Mouse (Mus musculus) forebrain, embryonic 14.5 days (tissue): ENCODE results near the gene Jak2. TPM values are rescaled to one million over a fixed set of nuclear protein-coding genes. Genes with fewer than 3 reads are reported as not detected.

Experiments used
- ATAC-seq: fragments of 200-750 bp; cut with Nextera tagmentation; 2 replicates; pipeline ENCODE4 v1.8.0; 2017; ENCODE audit warnings: mild to moderate bottlenecking, moderate library complexity
- DNase-seq: peaks from one replicate; pipeline ENCODE4 v3.0.0-alpha.2; 2015; ENCODE audit warnings: low spot score
- H3K27ac ChIP-seq: fragments of 300-500 bp; sonication (generic); 2 replicates; pipeline ENCODE4 v1.5.1; 2014; ENCODE audit warnings: low read depth, mild to moderate bottlenecking, control low read depth, low read length, moderate library complexity
- H3K27me3 ChIP-seq: fragments of 300-500 bp; sonication (generic); replicated peaks from 2 replicates; pipeline ENCODE4 v1.6.1; 2014; ENCODE audit warnings: low read length, control low read depth, mixed read lengths; ENCODE audit not compliant: control insufficient read depth, insufficient read depth
- H3K36me3 ChIP-seq: fragments of 300-500 bp; sonication (generic); 2 replicates; pipeline ENCODE4 v1.6.1; 2014; ENCODE audit warnings: low read length, control low read depth; ENCODE audit not compliant: control insufficient read depth, insufficient read depth
- H3K4me1 ChIP-seq: fragments of 300-500 bp; sonication (generic); 2 replicates; pipeline ENCODE4 v1.6.1; 2014; ENCODE audit warnings: antibody characterized with exemption, low read length, control low read depth; ENCODE audit not compliant: control insufficient read depth, insufficient read depth
- H3K4me2 ChIP-seq: fragments of 300-500 bp; sonication (generic); 2 replicates; pipeline ENCODE4 v1.6.1; 2014; ENCODE audit warnings: mild to moderate bottlenecking, control low read depth, low read length
- H3K4me3 ChIP-seq: fragments of 300-500 bp; sonication (generic); 2 replicates; pipeline ENCODE4 v1.5.1; 2014; ENCODE audit warnings: low read depth, low read length, control low read depth
- H3K9ac ChIP-seq: fragments of 300-500 bp; sonication (generic); 2 replicates; pipeline ENCODE4 v1.6.1; 2014; ENCODE audit warnings: mild to moderate bottlenecking, low read length, control low read depth, moderate library complexity
- H3K9me3 ChIP-seq: fragments of 300-500 bp; sonication (generic); replicated peaks from 2 replicates; pipeline ENCODE4 v1.6.1; 2016; ENCODE audit warnings: low read length, control low read depth, mixed read lengths; ENCODE audit not compliant: control insufficient read depth
- WGBS: fragments of 180-500 bp; shearing (Covaris S2); extraction: QIAGEN DNeasy Blood & Tissue Kit; methylation state at CpG from one replicate; pipeline ENCODE4 v1.1.7; 2014; 5-methylcytosine and 5-hydroxymethylcytosine counted together
- polyA plus RNA-seq: library from polyadenylated mRNA; unstranded; fragments of >200 nt; fragmentation: Nextera tagmentation; extraction: Ambion mirVana; gene quantifications from 2 replicates; pipeline ENCODE4 v1.2.1, GENCODE M21; 2014

Jak2 gene
- polyA plus RNA-seq, 1 experiment from 2014 or later, result 15.6 TPM

DNA sequence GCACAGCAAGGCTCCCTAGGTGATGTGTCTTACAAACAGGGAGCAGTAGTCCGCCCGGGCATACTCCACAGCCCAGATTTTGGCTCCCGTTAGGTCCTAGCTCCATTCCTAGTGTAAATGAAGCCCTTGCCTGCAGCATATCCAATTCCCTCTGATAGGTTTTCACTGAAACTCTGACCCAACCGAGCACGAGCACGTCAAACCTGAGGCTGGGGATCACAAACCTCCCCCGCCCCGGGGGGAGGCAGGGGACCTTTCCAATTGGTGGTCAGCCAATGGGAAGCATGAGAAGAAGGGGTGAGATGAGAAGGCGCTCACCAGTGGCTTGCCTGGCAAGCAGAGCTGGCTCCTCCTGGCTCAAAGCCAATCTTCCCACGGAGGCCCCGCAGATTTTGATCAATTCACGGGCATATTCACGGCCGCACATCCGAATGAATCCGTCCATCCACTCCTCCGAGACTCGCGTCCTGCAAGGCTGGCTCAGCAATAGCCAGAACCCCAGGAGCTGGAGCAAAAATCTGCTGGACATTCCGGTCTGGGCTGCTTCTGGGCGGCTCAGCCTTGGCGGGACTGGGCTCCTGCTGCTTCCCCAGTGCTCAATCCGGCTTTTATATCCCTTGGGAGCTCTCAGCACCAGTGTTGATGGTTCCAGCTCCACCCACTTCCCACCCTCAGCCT lies 82.6 kb downstream of the Jak2 start, which contains the start of gene Rln1:
Gene Rln1, minus strand, starts transcription at position 603 of the 678 bp plus-strand sequence.
- peak within 1 kb of the TSS; percentile 70 for H3K4me2 ChIP-seq
- no peaks in the 10 kb centered on the region for H3K27me3 ChIP-seq
- 2% methylated on average over 23 of the region's 23 CpGs for WGBS
- ATAC-seq (peak; percentile 77), DNase-seq (peak; percentile 66)
- H3K36me3 ChIP-seq, result no peaks in the 10 kb centered on the region
- H3K27ac ChIP-seq, result no peak within 1 kb of the TSS
- peak within 1 kb of the TSS; percentile 42 for H3K4me3 ChIP-seq
- H3K9ac ChIP-seq, result peak within 1 kb of the TSS; percentile 66
- H3K4me1 ChIP-seq, result peaks cover 3% of the 10 kb centered on the region; the same call in 1 of the 2 replicates
- H3K9me3 ChIP-seq, result no peaks in the 10 kb centered on the region

- 88% methylated on average over 2 of the region's 2 CpGs for WGBS
Measured at GRCm38 (mm10) chr19:29336624-29337023, 85.0 kb downstream of the Jak2 start.

DNA sequence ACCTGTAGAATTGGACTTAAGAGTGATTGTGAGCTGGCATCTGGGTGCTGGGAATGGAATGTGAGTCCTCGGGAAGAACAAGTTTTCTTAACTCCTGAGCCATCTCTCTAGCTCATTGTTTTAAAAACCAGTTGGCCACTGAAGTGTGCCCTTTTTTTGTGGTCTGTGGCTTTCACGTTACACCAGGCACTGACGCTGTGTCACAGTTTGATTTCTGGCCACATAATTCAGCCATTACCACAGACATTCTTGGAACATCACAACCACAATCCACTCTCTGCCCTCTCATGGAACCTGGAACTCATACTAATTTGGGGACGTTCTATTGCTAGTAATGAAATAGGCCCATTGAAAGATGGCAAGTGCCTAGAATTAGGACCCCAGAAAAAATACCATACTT lies 89.4 kb downstream of the Jak2 start:
- Histone ChIP-seq H3K27ac (no peak overlapping the region), H3K4me3 (no peak overlapping the region)
- WGBS, result 87% methylated on average over 4 of the region's 4 CpGs

More at GRCm38 (mm10) chr19:29336624-29337023, 85.0 kb downstream of the Jak2 start:
- no peaks in the 10 kb centered on the region for H3K36me3 ChIP-seq
- ATAC-seq (no peak), DNase-seq (no peak)
- H3K9me3 ChIP-seq, result no peaks in the 10 kb centered on the region
- no peaks in the 10 kb centered on the region for H3K27me3 ChIP-seq
- peaks cover 3% of the 10 kb centered on the region; the same call in 1 of the 2 replicates for H3K4me1 ChIP-seq
- H3K4me2 ChIP-seq, result no peak overlapping the region
- no peak overlapping the region for H3K4me3 ChIP-seq
- H3K9ac ChIP-seq, result no peak overlapping the region
- no peak overlapping the region for H3K27ac ChIP-seq

GRCm38 (mm10) chr19:29342281-29342680 lies 90.7 kb downstream of the Jak2 start:
- 92% methylated on average over 6 of the region's 6 CpGs for WGBS
- H3K9me3 ChIP-seq, result no peaks in the 10 kb centered on the region
- no peak overlapping the region for H3K4me3 ChIP-seq
- no peaks in the 10 kb centered on the region for H3K36me3 ChIP-seq
- ATAC-seq, result no peak
- no peak overlapping the region for H3K27ac ChIP-seq
- no peaks in the 10 kb centered on the region for H3K4me1 ChIP-seq
- no peak for DNase-seq
- no peak overlapping the region for H3K4me2 ChIP-seq
- H3K9ac ChIP-seq, result no peak overlapping the region
- no peaks in the 10 kb centered on the region for H3K27me3 ChIP-seq

More for the DNA sequence above, 89.4 kb downstream of the Jak2 start:
- no peaks in the 10 kb centered on the region for H3K27me3 ChIP-seq
- no peak for ATAC-seq
- H3K9me3 ChIP-seq, result no peaks in the 10 kb centered on the region
- no peaks in the 10 kb centered on the region for H3K4me1 ChIP-seq
- no peak overlapping the region for H3K4me2 ChIP-seq
- no peak overlapping the region for H3K9ac ChIP-seq
- H3K36me3 ChIP-seq, result no peaks in the 10 kb centered on the region
- no peak for DNase-seq

DNA sequence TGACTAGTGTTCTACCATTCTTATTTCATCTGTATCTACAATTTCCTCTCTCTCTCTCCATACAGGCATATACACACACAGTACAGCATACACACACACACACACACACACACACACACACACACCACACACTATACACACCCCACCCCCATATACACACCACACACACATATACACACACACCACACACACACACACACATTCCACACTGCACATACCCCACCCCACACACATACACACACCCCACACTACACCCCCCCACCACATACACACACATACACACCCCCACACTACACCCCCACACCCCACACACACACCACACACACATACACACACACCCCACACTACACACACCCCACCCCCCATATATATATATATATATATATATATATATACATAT lies 93.2 kb downstream of the Jak2 start:
- no peak for DNase-seq

DNA sequence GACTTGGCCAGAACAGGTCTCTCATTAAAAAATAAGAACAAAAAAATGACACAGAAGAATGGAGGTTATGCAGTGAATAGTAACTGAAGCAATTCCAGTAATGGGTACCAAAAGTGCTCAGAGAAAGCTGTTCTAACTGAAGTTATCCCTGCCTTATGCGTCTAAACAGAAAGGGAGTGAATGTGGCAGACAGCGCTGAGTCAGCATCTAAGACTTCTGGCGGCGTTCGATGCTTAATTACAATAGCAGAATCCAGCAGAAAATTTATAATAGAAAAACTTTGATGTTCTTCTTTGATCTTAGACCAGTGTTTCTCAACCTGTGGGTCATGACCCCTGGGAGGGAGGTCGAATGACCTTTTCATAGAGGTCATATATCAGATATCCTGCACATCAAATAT lies 94.0 kb downstream of the Jak2 start:
- Histone ChIP-seq H3K4me2 (no peak overlapping the region), H3K27ac (no peak overlapping the region), H3K27me3 (no peaks in the 10 kb centered on the region), H3K9me3 (no peaks in the 10 kb centered on the region), H3K36me3 (peaks cover 8% of the 10 kb centered on the region; the same call in 1 of the 2 replicates), H3K4me3 (no peak overlapping the region), H3K9ac (no peak overlapping the region), H3K4me1 (no peaks in the 10 kb centered on the region)
- ATAC-seq (no peak), DNase-seq (no peak)
- WGBS, result 85% methylated on average over 6 of the region's 6 CpGs

More for the DNA sequence above, 93.2 kb downstream of the Jak2 start:
- peaks cover 4% of the 10 kb centered on the region; the same call in 1 of the 2 replicates for H3K36me3 ChIP-seq
- ATAC-seq, result no peak
- H3K4me3 ChIP-seq, result no peak overlapping the region
- no peaks in the 10 kb centered on the region for H3K27me3 ChIP-seq
- no peaks in the 10 kb centered on the region for H3K4me1 ChIP-seq
- no peaks in the 10 kb centered on the region for H3K9me3 ChIP-seq
- no peak overlapping the region for H3K9ac ChIP-seq
- no peak overlapping the region for H3K27ac ChIP-seq
- H3K4me2 ChIP-seq, result no peak overlapping the region

DNA sequence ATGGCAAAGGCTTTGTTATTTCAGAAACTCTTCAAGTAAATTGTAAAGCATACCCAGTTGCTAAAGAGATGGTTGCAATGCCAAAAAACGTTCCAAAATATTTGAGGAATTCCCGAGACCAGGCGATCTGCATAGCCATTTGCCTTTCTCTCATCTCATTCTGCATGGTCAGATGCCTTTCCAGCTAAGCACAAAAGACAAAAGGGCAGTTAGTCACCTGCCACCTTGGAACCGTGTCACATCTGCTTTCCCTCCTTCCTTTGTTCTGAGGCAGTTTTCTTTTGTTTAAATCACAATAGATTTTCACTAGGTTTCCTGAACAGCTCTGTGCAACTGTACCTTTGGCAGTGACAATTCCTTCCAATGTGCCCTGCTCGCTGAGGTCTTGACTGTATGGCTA lies 99.4 kb downstream of the Jak2 start:
- H3K4me1 ChIP-seq, result no peaks in the 10 kb centered on the region
- 62% methylated on average over 5 of the region's 5 CpGs for WGBS
- H3K27ac ChIP-seq, result no peak overlapping the region
- no peak overlapping the region for H3K4me2 ChIP-seq
- no peak overlapping the region for H3K9ac ChIP-seq
- ATAC-seq (no peak), DNase-seq (no peak)
- H3K36me3 ChIP-seq, result peaks cover 14% of the 10 kb centered on the region; the same call in 1 of the 2 replicates
- no peaks in the 10 kb centered on the region for H3K9me3 ChIP-seq
- H3K4me3 ChIP-seq, result no peak overlapping the region
- no peaks in the 10 kb centered on the region for H3K27me3 ChIP-seq

GRCm38 (mm10) chr19:29354895-29355877 lies 103.6 kb downstream of the Jak2 start:
- H3K27me3 ChIP-seq, result no peaks in the 10 kb centered on the region
- H3K4me2 ChIP-seq, result peak overlapping the region; percentile 55
- ATAC-seq (peak; percentile 85), DNase-seq (peak; percentile 93)
- peaks cover 35% of the 10 kb centered on the region; the same call in 1 of the 2 replicates for H3K36me3 ChIP-seq
- peak overlapping the region; percentile 13 for H3K4me3 ChIP-seq
- 4% methylated on average over 20 of the region's 20 CpGs for WGBS
- no peaks in the 10 kb centered on the region for H3K9me3 ChIP-seq
- H3K9ac ChIP-seq, result 0 out of 2 replicates have a peak overlapping the region, but pooled peaks have one; percentile 26
- H3K27ac ChIP-seq, result no peak overlapping the region
- H3K4me1 ChIP-seq, result no peaks in the 10 kb centered on the region
